ENCODE assay signal across 15 mouse cellular contexts in the genomic region with DNA sequence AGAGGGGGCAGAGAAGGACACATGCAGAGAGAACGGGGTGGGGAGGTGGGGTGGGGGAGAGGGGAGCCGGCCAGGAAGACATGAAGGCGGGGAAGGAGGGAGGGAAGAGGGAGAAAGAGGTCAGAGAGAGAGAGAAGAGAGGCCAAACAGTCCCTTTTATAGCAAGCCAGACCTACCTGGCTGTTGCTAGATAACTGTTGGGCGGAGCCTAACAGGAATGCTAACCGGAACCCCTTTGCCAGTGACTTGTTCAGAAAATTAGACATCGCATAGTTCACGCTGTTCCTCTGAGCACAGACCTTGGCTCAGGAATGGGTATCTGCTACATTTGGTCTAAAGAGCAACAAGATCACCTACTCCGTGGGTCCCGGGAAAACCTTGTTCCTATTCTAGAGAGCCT. TPM values are rescaled to one million over a fixed set of nuclear protein-coding genes. Genes with fewer than 3 reads are reported as not detected.
DNase-seq lines count a peak whose midpoint lies in the region; ATAC-seq lines count a peak whose summit lies in the region.
"Had no signal": no experiment of that assay in that cellular context is flagged by ENCODE, and none has a peak within 500 bp of the region (broad histone marks: within the 10 kb centered on the region; RNA-seq: fewer than 3 reads in every experiment).

No protein-coding gene starts in this region.

- H3K4me3 ChIP-seq in heart, embryonic 16.5 days (ENCODE audit: low read length), result no peak overlapping the region
- peak overlapping the region; percentile 14; the same call in 1 of the 2 replicates for H3K4me3 ChIP-seq in lung, embryonic 16.5 days (ENCODE audit: low read length)
- no peak overlapping the region for H3K4me3 ChIP-seq in intestine, embryonic 14.5 days (ENCODE audit: low read depth, low read length)
- no peak overlapping the region for H3K4me3 ChIP-seq in midbrain, embryonic 14.5 days (replicated peaks; ENCODE audit: low read depth, low read length)
- H3K4me3 ChIP-seq: hindbrain, embryonic 13.5 days; liver, embryonic 15.5 days had no signal

- no peaks in the 10 kb centered on the region for H3K4me1 ChIP-seq in heart, embryonic 16.5 days (ENCODE audit: control insufficient read depth, insufficient read depth, low read length)
- no peaks in the 10 kb centered on the region; the same call in 1 of the 2 replicates for H3K4me1 ChIP-seq in lung, embryonic 16.5 days (replicated peaks; ENCODE audit: control insufficient read depth, insufficient read depth, low read length)
- no peaks in the 10 kb centered on the region for H3K4me1 ChIP-seq in intestine, embryonic 14.5 days (replicated peaks; ENCODE audit: control insufficient read depth, insufficient read depth, low read length)
- H3K4me1 ChIP-seq in midbrain, embryonic 14.5 days (ENCODE audit: control insufficient read depth, insufficient read depth, low read length), result no peaks in the 10 kb centered on the region
- H3K4me1 ChIP-seq: hindbrain, embryonic 13.5 days had no signal

- intact Hi-C loops in heart, postnatal 36 days (cut with DNase I), result no loop called here

- H3K9ac ChIP-seq in heart, embryonic 16.5 days (ENCODE audit: low read length), result no peak overlapping the region
- H3K9ac ChIP-seq in lung, embryonic 16.5 days (ENCODE audit: low read length), result no peak overlapping the region
- no peak overlapping the region for H3K9ac ChIP-seq in intestine, embryonic 14.5 days (ENCODE audit: low read length)
- no peak overlapping the region for H3K9ac ChIP-seq in midbrain, embryonic 14.5 days (replicated peaks; ENCODE audit: low read length)
- H3K9ac ChIP-seq: hindbrain, embryonic 13.5 days; liver, embryonic 15.5 days had no signal

- H3K27me3 ChIP-seq in heart, embryonic 16.5 days (ENCODE audit: control insufficient read depth, insufficient read depth, low read length), result no peaks in the 10 kb centered on the region
- no peaks in the 10 kb centered on the region for H3K27me3 ChIP-seq in lung, embryonic 16.5 days (ENCODE audit: control insufficient read depth, insufficient read depth, low read depth, low read length)
- no peaks in the 10 kb centered on the region for H3K27me3 ChIP-seq in intestine, embryonic 14.5 days (replicated peaks; ENCODE audit: control insufficient read depth, insufficient read depth, low read length)
- no peaks in the 10 kb centered on the region for H3K27me3 ChIP-seq in midbrain, embryonic 14.5 days (ENCODE audit: control insufficient read depth, insufficient read depth, low read length)
- H3K27me3 ChIP-seq: hindbrain, embryonic 13.5 days had no signal

- no peak for ATAC-seq in heart, embryonic 16.5 days (replicated peaks; ENCODE audit: extremely low read depth, insufficient read depth, low FRiP score)
- ATAC-seq in lung, embryonic 16.5 days (ENCODE audit: low read depth), result peak; percentile 32; the same call in 1 of the 2 replicates
- ATAC-seq in intestine, embryonic 14.5 days (replicated peaks; ENCODE audit: low FRiP score, low TSS enrichment, low read depth), result 0 out of 2 replicates have a peak, but pooled peaks have one; percentile 30
- no peak for ATAC-seq in midbrain, embryonic 14.5 days (ENCODE audit: low FRiP score, low TSS enrichment)
- ATAC-seq: forebrain, embryonic 16.5 days had no signal

- no peak for DNase-seq in heart, postnatal 36 days
- DNase-seq in lung, postnatal 4 days, result no peak
- no peak for DNase-seq in intestine, embryonic 14.5 days (ENCODE audit: low spot score)
- DNase-seq in midbrain, embryonic 14.5 days, result no peak
- DNase-seq in adrenal gland, postnatal 14 days, result no peak
- DNase-seq: cerebellum, adult 11 months; kidney, adult 18-20 months; kidney, postnatal 36 days; retina, postnatal 1 day; thymus, postnatal 4 days had no signal

- 54% methylated on average over 9 of the region's 9 CpGs for WGBS in heart, embryonic 16.5 days
- WGBS in lung, embryonic 16.5 days, result 29% methylated on average over 9 of the region's 9 CpGs
- 53% methylated on average over 9 of the region's 9 CpGs for WGBS in intestine, embryonic 14.5 days
- 60% methylated on average over 9 of the region's 9 CpGs for WGBS in midbrain, embryonic 14.5 days

- no peaks in the 10 kb centered on the region for H3K9me3 ChIP-seq in heart, embryonic 16.5 days (replicated peaks; ENCODE audit: control insufficient read depth, low read length)
- no peaks in the 10 kb centered on the region; the same call in 1 of the 2 replicates for H3K9me3 ChIP-seq in lung, embryonic 16.5 days (ENCODE audit: control insufficient read depth, low read length)
- no peaks in the 10 kb centered on the region for H3K9me3 ChIP-seq in intestine, embryonic 14.5 days (ENCODE audit: control insufficient read depth, low read length)
- no peaks in the 10 kb centered on the region for H3K9me3 ChIP-seq in midbrain, embryonic 14.5 days (ENCODE audit: control insufficient read depth, low read length)
- H3K9me3 ChIP-seq: hindbrain, embryonic 13.5 days; liver, embryonic 15.5 days had no signal

- no peak overlapping the region for H3K27ac ChIP-seq in heart, embryonic 16.5 days (ENCODE audit: low read length)
- peak overlapping the region; percentile 3; the same call in 1 of the 2 replicates for H3K27ac ChIP-seq in lung, embryonic 16.5 days (ENCODE audit: low read length)
- no peak overlapping the region for H3K27ac ChIP-seq in intestine, embryonic 14.5 days (ENCODE audit: low read depth)
- H3K27ac ChIP-seq in midbrain, embryonic 14.5 days (replicated peaks; ENCODE audit: low read depth, low read length), result no peak overlapping the region
- H3K27ac ChIP-seq: hindbrain, embryonic 13.5 days; liver, embryonic 15.5 days had no signal

- H3K36me3 ChIP-seq in heart, embryonic 16.5 days (ENCODE audit: control insufficient read depth, insufficient read depth), result no peaks in the 10 kb centered on the region
- no peaks in the 10 kb centered on the region for H3K36me3 ChIP-seq in lung, embryonic 16.5 days (ENCODE audit: control insufficient read depth, insufficient read depth, low read length)
- no peaks in the 10 kb centered on the region for H3K36me3 ChIP-seq in intestine, embryonic 14.5 days (ENCODE audit: control insufficient read depth, insufficient read depth, low read length)
- H3K36me3 ChIP-seq in midbrain, embryonic 14.5 days (ENCODE audit: control insufficient read depth, insufficient read depth, low read length), result no peaks in the 10 kb centered on the region
- H3K36me3 ChIP-seq: hindbrain, embryonic 13.5 days; liver, embryonic 15.5 days had no signal

- peak overlapping the region; percentile 36; the same call in 1 of the 2 replicates for H3K4me2 ChIP-seq in heart, embryonic 16.5 days (ENCODE audit: low read depth, low read length)
- peak overlapping the region; percentile 42 for H3K4me2 ChIP-seq in lung, embryonic 16.5 days (ENCODE audit: low read depth, low read length)
- peak overlapping the region; percentile 25; the same call in 1 of the 2 replicates for H3K4me2 ChIP-seq in intestine, embryonic 14.5 days (ENCODE audit: low read length)
- H3K4me2 ChIP-seq in midbrain, embryonic 14.5 days (ENCODE audit: low read length), result no peak overlapping the region
- H3K4me2 ChIP-seq: hindbrain, embryonic 13.5 days; liver, embryonic 15.5 days had no signal

RNA-seq across cellular contexts. Expression of gene Scaf4, which starts 6.7 kb away (rescaled TPM):
- 17.0 and 19.8 TPM in 2 replicates for polyA plus RNA-seq in heart, embryonic 16.5 days (2015; fragmentation: Nextera tagmentation; extraction: Ambion mirVana)
- total RNA-seq in heart, postnatal 36 days (2021), result 10 to 100 TPM; 18.1 to 22.0 TPM
- 22.4 and 22.5 TPM in 2 replicates for polyA plus RNA-seq in lung, embryonic 16.5 days (2015; fragmentation: Nextera tagmentation; extraction: Ambion mirVana)
- polyA plus RNA-seq in intestine, embryonic 14.5 days (2014; fragmentation: Nextera tagmentation; extraction: Ambion mirVana), result 27.9 and 28.2 TPM in 2 replicates
- polyA plus RNA-seq in midbrain, embryonic 14.5 days (2014; fragmentation: Nextera tagmentation; extraction: Ambion mirVana), result 18.9 and 28.2 TPM in 2 replicates
- total RNA-seq in adrenal gland, postnatal 14 days (2021), result 46.8 and 56.0 TPM in 2 replicates

Comparison
In these comparisons a context has a peak if more than half of its experiments do, and no peak if none do; other contexts are left out.
1. ATAC-seq: peak in lung, embryonic 16.5 days (single experiment) and intestine, embryonic 14.5 days (single experiment); none in heart, embryonic 16.5 days (single experiment) and midbrain, embryonic 14.5 days (single experiment).